Mouse (Mus musculus): ENCODE data around the gene Kdm4d.
"Not testable (repeated sequence)": the region's sequence is repeated elsewhere in the genome, so short reads cannot be mapped to it uniquely, and the experiment has no call there.

GRCm38 (mm10) chr9:14447086-14447485, 53.2 kb downstream of the Kdm4d start:
- TF ChIP-seq HCFC1 (IDR thresholded peaks at IDR 0.05; ENCODE audit: borderline replicate concordance, insufficient read depth, low read length); ZNF384 (IDR thresholded peaks at IDR 0.05; ENCODE audit: low read depth, low read length); MAFK (IDR thresholded peaks at IDR 0.05; ENCODE audit: insufficient read depth, low read depth, low read length): not testable (repeated sequence)
